Mouse (Mus musculus) inflammation-experienced regulatory T-cells (primary cell): Measurements from ENCODE around the gene Sh3bgrl3. TPM values are rescaled to one million over a fixed set of nuclear protein-coding genes. Genes with fewer than 3 reads are reported as not detected.

Source experiments
- polyA plus RNA-seq, 2 experiments: library from polyadenylated mRNA; unstranded; fragments of 100-300 nt; shearing (Covaris generic); gene quantifications; one replicate each; pipeline ENCODE4 v1.2.1; 2017

Gene Sh3bgrl3
- 1,000 to 10,000 TPM; 1,401 to 1,596 TPM for polyA plus RNA-seq

DNA sequence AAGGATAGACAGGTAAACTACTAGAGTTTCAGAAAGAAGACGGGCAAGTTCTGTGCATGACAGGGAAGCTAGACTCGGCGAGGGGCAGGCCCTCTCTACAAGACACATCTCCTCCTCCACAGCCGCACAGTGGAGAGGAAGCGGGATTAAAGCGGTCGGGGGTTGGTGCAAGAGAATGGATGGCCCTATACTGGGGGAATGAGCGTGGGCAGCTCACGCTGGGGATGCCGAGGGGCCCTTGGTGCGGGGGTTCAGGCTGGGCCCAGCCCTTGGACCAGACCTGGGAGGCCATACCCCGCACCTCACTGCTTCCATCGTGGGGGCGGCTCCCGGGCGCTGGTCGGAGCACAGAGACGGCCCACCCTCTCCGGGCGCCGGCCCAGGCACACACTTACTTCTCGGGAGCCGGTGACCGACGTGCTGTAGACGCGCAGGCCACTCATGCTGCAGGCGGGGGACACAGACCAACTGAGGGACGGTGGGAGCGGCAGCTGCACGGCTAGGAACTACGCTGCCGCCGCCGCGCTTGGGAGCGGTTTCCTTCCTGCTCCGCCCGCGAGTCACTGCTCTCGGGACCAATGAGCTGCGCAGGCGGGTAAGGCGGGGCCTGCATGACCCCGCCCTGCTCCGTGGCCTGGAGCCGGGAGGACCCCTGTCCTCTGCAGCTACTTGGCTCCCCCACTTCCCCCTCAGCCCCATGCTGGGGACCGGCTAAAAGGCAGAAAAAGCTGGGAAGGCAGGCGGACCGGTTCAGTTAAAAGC lies at the start of gene Sh3bgrl3:
TSS of gene Sh3bgrl3 (minus strand) at position 569 of the 762 bp plus-strand sequence.

GRCm38 (mm10) chr4:134101979-134102741 lies 26.4 kb downstream of the Sh3bgrl3 start, which contains the start of gene Ubxn11:
Gene Ubxn11 (plus strand): TSS chr4:134102570.

GRCm38 (mm10) chr4:134094923-134095547 lies 33.6 kb downstream of the Sh3bgrl3 start, which contains the start of gene Cd52:
Gene Cd52 (minus strand): TSS chr4:134095082.

Other genes with a start within 250 kb of the Sh3bgrl3 start
- 100 to 1,000 TPM; 230 to 291 TPM for gene Rps6ka1, start 241.0 kb downstream of the Sh3bgrl3 start, polyA plus RNA-seq
- gene Hmgn2, start 160.1 kb downstream of the Sh3bgrl3 start, polyA plus RNA-seq, result 100 to 1,000 TPM; 309 to 348 TPM
- 10 to 100 TPM; 25.3 to 33.8 TPM for gene Dhdds, start 127.9 kb downstream of the Sh3bgrl3 start, polyA plus RNA-seq
- gene Lin28a, start 109.9 kb downstream of the Sh3bgrl3 start, polyA plus RNA-seq, result not detected
- 1 to 10 TPM; 1.4 to 4.9 TPM for gene Zfp683, start 75.0 kb downstream of the Sh3bgrl3 start, polyA plus RNA-seq
- 10 to 100 TPM; 17.9 to 18.0 TPM for gene Crybg2, start 68.0 kb downstream of the Sh3bgrl3 start, polyA plus RNA-seq
- 1,000 to 10,000 TPM; 2,589 to 2,801 TPM for gene Cd52, start 33.7 kb downstream of the Sh3bgrl3 start, polyA plus RNA-seq
- gene Ubxn11, start 26.2 kb downstream of the Sh3bgrl3 start, polyA plus RNA-seq, result 10 to 100 TPM; 46.7 to 60.6 TPM
- gene Cep85, start 58.3 kb upstream of the Sh3bgrl3 start, polyA plus RNA-seq, result 100 to 1,000 TPM in 1 of 2 experiments, 10 to 100 TPM in 1; 70.5 to 104 TPM
- under 1 TPM in 1 of 2 experiments, not detected in 1; 0.32 TPM for gene Gm7534, start 74.2 kb upstream of the Sh3bgrl3 start, polyA plus RNA-seq
- gene Catsper4, start 98.6 kb upstream of the Sh3bgrl3 start, polyA plus RNA-seq, result not detected
- gene Cnksr1, start 109.6 kb upstream of the Sh3bgrl3 start, polyA plus RNA-seq, result under 1 TPM in 1 of 2 experiments, not detected in 1; 0.17 TPM
- gene E130218I03Rik, start 114.9 kb upstream of the Sh3bgrl3 start, polyA plus RNA-seq, result 1 to 10 TPM; 3.2 to 5.7 TPM
- gene Zfp593, start 116.8 kb upstream of the Sh3bgrl3 start, polyA plus RNA-seq, result 10 to 100 TPM; 18.4 to 25.6 TPM
- not detected for gene Gm30191, start 118.1 kb upstream of the Sh3bgrl3 start, polyA plus RNA-seq
- gene Grrp1, start 125.3 kb upstream of the Sh3bgrl3 start, polyA plus RNA-seq, result under 1 TPM in 1 of 2 experiments, not detected in 1; 0.22 TPM
- 10 to 100 TPM; 14.0 to 16.6 TPM for gene Pdik1l, start 159.1 kb upstream of the Sh3bgrl3 start, polyA plus RNA-seq
- 1 to 10 TPM in 1 of 2 experiments, not detected in 1; 1.1 TPM for gene Trim63, start 186.3 kb upstream of the Sh3bgrl3 start, polyA plus RNA-seq
- under 1 TPM in 1 of 2 experiments, not detected in 1; 0.41 TPM for gene Slc30a2, start 214.4 kb upstream of the Sh3bgrl3 start, polyA plus RNA-seq